Mouse (Mus musculus): Measurements from ENCODE around the gene Hs3st3b1.

The Hs3st3b1 gene

GRCm38 (mm10) chr11:63845379-63845778 is 76.7 kb downstream of the Hs3st3b1 start:
- Histone ChIP-seq H3K27me3 (ENCODE audit: insufficient read depth, low read length) (no peaks in the 10 kb centered on the region; the same call in 1 of the 2 replicates), H3K9me3 (ENCODE audit: low read length) (no peaks in the 10 kb centered on the region), H3K36me3 (ENCODE audit: insufficient read depth, low read length) (no peaks in the 10 kb centered on the region), H3K4me3 (replicated peaks; ENCODE audit: low read length) (no peak overlapping the region), H3K4me1 (replicated peaks; ENCODE audit: low read depth, low read length) (0 out of 2 replicates have a peak, but pooled peaks cover 2% of the 10 kb centered on the region)
- TF ChIP-seq CTCF (conservative IDR thresholded peaks at IDR 0.05; ENCODE audit: low read length): no peak
- no peak for TF ChIP-seq POU5F1 (IDR thresholded peaks at IDR 0.05; ENCODE audit: borderline replicate concordance, low read length)
- TF ChIP-seq NANOG (IDR thresholded peaks at IDR 0.05; ENCODE audit: borderline replicate concordance, low read length): no peak

DNA sequence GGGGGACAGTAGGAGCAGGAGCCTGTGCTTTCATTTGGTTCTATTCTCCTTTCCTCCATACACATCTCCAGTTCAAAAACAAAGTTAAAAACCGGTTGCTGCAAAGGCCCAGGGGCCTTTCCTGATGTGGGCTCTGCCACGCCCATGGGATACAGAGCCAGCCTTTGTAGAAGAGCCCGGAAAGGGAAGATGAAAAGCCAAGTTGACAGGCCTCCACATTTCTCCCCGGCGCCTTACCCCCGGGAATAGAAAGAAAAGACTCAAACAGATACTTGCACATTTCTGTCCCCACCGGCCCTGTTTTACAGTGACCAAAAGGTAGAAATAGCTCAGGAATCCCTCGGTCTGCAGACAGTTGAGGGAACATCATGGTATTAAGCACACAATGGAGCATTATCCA is 77.4 kb downstream of the Hs3st3b1 start:
- TF ChIP-seq POU5F1 (IDR thresholded peaks at IDR 0.05; ENCODE audit: borderline replicate concordance, low read length) (no peak), CTCF (conservative IDR thresholded peaks at IDR 0.05; ENCODE audit: low read length) (no peak), NANOG (IDR thresholded peaks at IDR 0.05; ENCODE audit: borderline replicate concordance, low read length) (no peak)
- H3K4me1 ChIP-seq (replicated peaks; ENCODE audit: low read depth, low read length): 0 out of 2 replicates have a peak, but pooled peaks cover 2% of the 10 kb centered on the region

GRCm38 (mm10) chr11:63837526-63837925 is 84.6 kb downstream of the Hs3st3b1 start:
- Histone ChIP-seq H3K27me3 (ENCODE audit: insufficient read depth, low read length) (peaks cover 2% of the 10 kb centered on the region; the same call in 1 of the 2 replicates), H3K4me1 (replicated peaks; ENCODE audit: low read depth, low read length) (no peaks in the 10 kb centered on the region), H3K9me3 (ENCODE audit: low read length) (no peaks in the 10 kb centered on the region), H3K4me3 (replicated peaks; ENCODE audit: low read length) (no peak overlapping the region), H3K36me3 (ENCODE audit: insufficient read depth, low read length) (no peaks in the 10 kb centered on the region)
- no peak for TF ChIP-seq POU5F1 (IDR thresholded peaks at IDR 0.05; ENCODE audit: borderline replicate concordance, low read length)
- no peak for TF ChIP-seq NANOG (IDR thresholded peaks at IDR 0.05; ENCODE audit: borderline replicate concordance, low read length)
- TF ChIP-seq CTCF (conservative IDR thresholded peaks at IDR 0.05; ENCODE audit: low read length): no peak

More for the DNA sequence above, 77.4 kb downstream of the Hs3st3b1 start:
- Histone ChIP-seq H3K9me3 (ENCODE audit: low read length) (no peaks in the 10 kb centered on the region), H3K27me3 (ENCODE audit: insufficient read depth, low read length) (no peaks in the 10 kb centered on the region; the same call in 1 of the 2 replicates), H3K4me3 (replicated peaks; ENCODE audit: low read length) (no peak overlapping the region), H3K36me3 (ENCODE audit: insufficient read depth, low read length) (no peaks in the 10 kb centered on the region)
